In the genomic region with DNA sequence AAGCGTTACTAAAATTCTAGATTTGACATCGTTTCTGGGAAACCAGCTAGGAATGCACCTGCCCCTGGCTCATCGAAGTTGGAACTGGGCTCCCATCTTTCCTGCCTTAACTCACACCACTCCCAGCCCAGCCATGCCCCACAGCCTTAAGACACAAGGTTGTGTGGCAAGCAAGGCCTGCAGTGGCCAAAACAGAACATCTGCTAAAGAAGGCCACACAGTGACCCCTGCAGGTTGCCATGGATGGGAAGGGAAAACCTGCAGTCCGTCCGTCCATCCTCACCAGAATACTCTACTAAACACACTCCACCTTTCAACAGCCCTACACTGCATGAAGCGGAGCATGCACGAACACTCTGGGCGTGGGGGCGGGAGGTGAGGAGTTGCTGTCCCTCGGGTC, we compare ENCODE assay signal across 8 mouse cellular contexts. TPM values are rescaled to one million over a fixed set of nuclear protein-coding genes. Genes with fewer than 3 reads are reported as not detected.
DNase-seq lines count a peak whose midpoint lies in the region; ATAC-seq and TF ChIP-seq lines count a peak whose summit lies in the region.

No protein-coding gene starts in this region.

- intact Hi-C loops in heart, postnatal 25 days (cut with DNase I), result no loop called here
- intact Hi-C loops in heart, adult 2 months (cut with DNase I), result loop anchor here (1.0 to 5.0 kb wide), 2 partner anchors 50 to 77 kb away; no protein-coding TSS in a partner anchor

- peak overlapping the region; percentile 65 for H3K27ac ChIP-seq in heart, adult 2 months
- H3K27ac ChIP-seq in kidney, embryonic 15.5 days, result peak overlapping the region; percentile 82

- ATAC-seq in kidney, embryonic 15.5 days (replicated peaks; ENCODE audit: low FRiP score), result no peak
- ATAC-seq in megakaryocyte progenitor cell, adult 5-6 weeks (replicated peaks; ENCODE audit: poor library complexity), result peak; percentile 74
- ATAC-seq in frontal cortex, adult (ENCODE audit: low TSS enrichment), result no peak

- H3K79me2 ChIP-seq in heart, adult 2 months (replicated peaks; ENCODE audit: control insufficient read depth, insufficient read depth, low read length), result peaks cover 16% of the 10 kb centered on the region

- no peak overlapping the region for H3K4me3 ChIP-seq in heart, adult 2 months
- no peak overlapping the region for H3K4me3 ChIP-seq in kidney, embryonic 15.5 days (replicated peaks)

- 47% methylated on average over 10 of the region's 10 CpGs for WGBS in heart, adult 2 months
- WGBS in kidney, embryonic 15.5 days, result 76% methylated on average over 10 of the region's 10 CpGs

- H3K36me3 ChIP-seq in heart, adult 2 months (ENCODE audit: control insufficient read depth, insufficient read depth, low read length), result no peaks in the 10 kb centered on the region
- H3K36me3 ChIP-seq in kidney, embryonic 15.5 days, result peaks cover 7% of the 10 kb centered on the region; the same call in 1 of the 2 replicates

- DNase-seq in heart, adult 11 months, result peak; percentile 94
- DNase-seq in heart, postnatal 25 days (ENCODE audit: low spot score), result no peak
- peak; percentile 69 for DNase-seq in adrenal gland, postnatal 14 days
- peak; percentile 51 to 60 for DNase-seq in heart, adult 2 months
- no peak for DNase-seq in spleen, adult 18-20 months

- H3K9ac ChIP-seq in heart, adult 2 months (ENCODE audit: low read depth, low read length), result no peak overlapping the region
- H3K9ac ChIP-seq in kidney, embryonic 15.5 days, result no peak overlapping the region

- no peak for TF ChIP-seq POLR2A in heart, adult 2 months (IDR thresholded peaks at IDR 0.05; ENCODE audit: insufficient read depth, low read depth, low read length)

- H3K4me2 ChIP-seq in kidney, embryonic 15.5 days, result no peak overlapping the region

- H3K27me3 ChIP-seq in heart, adult 2 months (ENCODE audit: control insufficient read depth, insufficient read depth, low read length), result no peaks in the 10 kb centered on the region
- H3K27me3 ChIP-seq in kidney, embryonic 15.5 days, result no peaks in the 10 kb centered on the region

- H3K4me1 ChIP-seq in heart, adult 2 months (ENCODE audit: control insufficient read depth, insufficient read depth, low read length), result peaks cover 12% of the 10 kb centered on the region
- H3K4me1 ChIP-seq in kidney, embryonic 15.5 days, result peaks cover 25% of the 10 kb centered on the region

- no peak for TF ChIP-seq EP300 in heart, adult 2 months (IDR thresholded peaks at IDR 0.05; ENCODE audit: insufficient read depth, low read depth, low read length)

- no peaks in the 10 kb centered on the region for H3K9me3 ChIP-seq in kidney, embryonic 15.5 days (replicated peaks)

- peak; percentile 65 for TF ChIP-seq CTCF in heart, adult 2 months (IDR thresholded peaks at IDR 0.05)

RNA-seq across cellular contexts. Expression of gene Spen, which starts 31.5 kb away (rescaled TPM):
- 10 to 100 TPM; 27.3 to 29.7 TPM for total RNA-seq in heart, postnatal 25 days (2021)
- total RNA-seq in adrenal gland, postnatal 14 days (2021), result 50.2 and 60.0 TPM in 2 replicates
- 10 to 100 TPM; 28.0 to 28.9 TPM for total RNA-seq in heart, adult 2 months (2021)
- polyA plus RNA-seq in heart, adult 2 months (2012; rRNA removed), result 10.7 and 11.5 TPM in 2 replicates
- 10.3 and 11.1 TPM in 2 replicates for polyA plus RNA-seq in kidney, embryonic 15.5 days (2015; fragmentation: Nextera tagmentation; extraction: Ambion mirVana)
- total RNA-seq in megakaryocyte progenitor cell, adult 5-6 weeks (2015), result 28.4 and 35.6 TPM in 2 replicates
- total RNA-seq in megakaryocyte progenitor cell, adult 5-6 weeks (2017), result 22.8 and 29.0 TPM in 2 replicates

Comparison
In these comparisons a context has a peak if more than half of its experiments do, and no peak if none do; other contexts are left out.
1. DNase-seq: peak in heart, adult 11 months (single experiment), adrenal gland, postnatal 14 days (single experiment) and heart, adult 2 months (2 of 2); none in heart, postnatal 25 days (single experiment) and spleen, adult 18-20 months (0 of 2).